Comparison of ENCODE assay signal across 8 mouse cellular contexts in genomic region chr2:59881831-59882741, GRCm38 (mm10). TPM values are rescaled to one million over a fixed set of nuclear protein-coding genes. Genes with fewer than 3 reads are reported as not detected.
DNase-seq lines count a peak whose midpoint lies in the region; ATAC-seq lines count a peak whose summit lies in the region.

Wdsub1 (minus strand) TSS chr2:59882591.

- H3K27ac ChIP-seq in hindbrain, embryonic 11.5 days (ENCODE audit: low read depth, low read length), result no peak within 1 kb of the TSS

- H3K9ac ChIP-seq in hindbrain, embryonic 11.5 days (ENCODE audit: low read depth, low read length), result peak within 1 kb of the TSS; percentile 64

- ATAC-seq in hindbrain, embryonic 11.5 days (ENCODE audit: low FRiP score), result peak; percentile 97

- H3K36me3 ChIP-seq in hindbrain, embryonic 11.5 days (ENCODE audit: control insufficient read depth, insufficient read depth, low read length), result no peaks in the 10 kb centered on the region

- H3K27me3 ChIP-seq in hindbrain, embryonic 11.5 days (ENCODE audit: control insufficient read depth, insufficient read depth, low read length), result no peaks in the 10 kb centered on the region

- H3K4me3 ChIP-seq in hindbrain, embryonic 11.5 days (ENCODE audit: low read depth, low read length), result peak within 1 kb of the TSS; percentile 55

- peak within 1 kb of the TSS; percentile 83 for H3K4me2 ChIP-seq in hindbrain, embryonic 11.5 days (replicated peaks; ENCODE audit: low read depth, low read length)

- no peaks in the 10 kb centered on the region for H3K4me1 ChIP-seq in hindbrain, embryonic 11.5 days (replicated peaks; ENCODE audit: control insufficient read depth, insufficient read depth, low read length)

- peak; percentile 95 for DNase-seq in MN1 (ENCODE audit: low spot score)
- peak; percentile 89 for DNase-seq in cerebellum, adult 9-10 months
- peak; percentile 82 to 91 for DNase-seq in frontal cortex, adult 2 months (ENCODE audit: extremely low spot score in 1 of 2, low spot score in 1 of 2)
- peak; percentile 94 for DNase-seq in hindbrain, embryonic 11.5 days (ENCODE audit: low spot score)
- peak; percentile 87 to 92 for DNase-seq in layer of hippocampus, postnatal 10 days (ENCODE audit: low spot score in 2 of 2)
- DNase-seq in lung, postnatal 10 days, result peak; percentile 97
- DNase-seq in ovary, postnatal 36 days (ENCODE audit: low spot score), result peak; percentile 92
- peak; percentile 92 for DNase-seq in thymus, postnatal 25 days

- 7% methylated on average over 57 of the region's 57 CpGs for WGBS in hindbrain, embryonic 11.5 days

- no peaks in the 10 kb centered on the region for H3K9me3 ChIP-seq in hindbrain, embryonic 11.5 days (ENCODE audit: control insufficient read depth, low read length)

RNA-seq across cellular contexts. Expression of gene Wdsub1, which starts in this region (rescaled TPM):
- 24.8 and 25.7 TPM in 2 replicates for polyA plus RNA-seq in frontal cortex, adult 2 months (2012; rRNA removed)
- 20.0 and 21.9 TPM in 2 replicates for polyA plus RNA-seq in hindbrain, embryonic 11.5 days (2014; fragmentation: Nextera tagmentation; extraction: Ambion mirVana)
- total RNA-seq in layer of hippocampus, postnatal 10 days (2021), result 10 to 100 TPM; 14.0 to 16.0 TPM
